Mouse (Mus musculus) cerebral cortex, adult 2 months (tissue): ENCODE data around the gene Fes.

Experiments used
- WGBS: fragments of 180-500 bp; shearing (Covaris S2); methylation state at CpG from one replicate; pipeline ENCODE4 v1.1.7; 2018; 5-methylcytosine and 5-hydroxymethylcytosine counted together

Gene Fes

DNA sequence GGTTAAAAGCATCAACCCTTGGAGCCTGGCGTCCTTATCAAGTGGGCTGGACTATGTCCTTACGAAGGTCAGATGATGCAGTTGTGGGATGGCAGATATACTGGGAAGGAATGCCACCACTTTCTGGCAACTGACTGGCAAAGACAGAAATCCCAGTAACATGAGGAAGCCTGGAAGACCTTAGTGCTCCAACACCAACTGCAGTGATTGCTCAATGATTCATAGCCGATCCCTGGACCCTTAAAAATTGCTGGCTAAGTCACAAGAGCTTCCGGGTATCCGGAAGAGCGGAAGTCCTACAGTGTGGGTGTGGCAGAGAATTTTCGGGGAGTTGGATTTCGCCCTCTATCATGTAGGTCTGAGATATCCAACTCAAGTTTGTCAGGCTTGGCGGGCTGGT is 41.6 kb downstream of the Fes start:
- WGBS, result 95% methylated on average over 9 of the region's 9 CpGs

DNA sequence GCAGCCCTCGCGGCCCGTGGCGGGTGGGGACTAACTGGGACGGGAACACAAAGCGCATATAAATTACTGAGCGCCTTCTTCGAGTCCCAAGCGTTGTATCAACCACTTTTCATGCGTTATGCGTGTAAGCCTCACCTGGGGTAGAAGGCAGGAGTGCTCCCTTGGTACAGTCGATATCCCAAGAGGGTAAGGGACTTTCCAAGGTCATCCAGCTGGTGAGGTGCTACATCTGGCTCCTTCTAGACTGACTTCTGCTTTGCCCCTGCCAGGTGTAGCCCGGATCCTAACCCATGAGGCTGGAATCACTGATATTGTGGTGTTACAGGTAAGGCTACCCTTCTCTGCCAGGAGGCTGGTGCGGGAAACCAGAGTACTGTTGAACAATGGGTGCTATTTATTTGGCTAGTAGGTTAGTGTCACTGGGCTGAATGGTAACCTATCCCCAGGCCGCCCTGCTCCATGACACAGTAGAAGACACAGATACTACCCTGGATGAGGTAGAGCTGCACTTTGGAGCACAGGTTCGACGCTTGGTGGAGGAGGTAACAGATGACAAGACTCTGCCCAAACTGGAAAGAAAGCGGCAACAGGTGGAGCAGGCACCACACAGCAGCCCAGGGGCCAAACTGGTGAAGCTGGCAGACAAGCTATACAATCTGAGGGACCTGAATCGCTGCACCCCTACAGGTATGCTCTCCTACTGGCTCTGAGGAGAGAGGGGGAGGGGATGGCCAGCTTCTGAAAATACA is 44.3 kb downstream of the Fes start:
- WGBS, result 25% methylated on average over 19 of the region's 19 CpGs

DNA sequence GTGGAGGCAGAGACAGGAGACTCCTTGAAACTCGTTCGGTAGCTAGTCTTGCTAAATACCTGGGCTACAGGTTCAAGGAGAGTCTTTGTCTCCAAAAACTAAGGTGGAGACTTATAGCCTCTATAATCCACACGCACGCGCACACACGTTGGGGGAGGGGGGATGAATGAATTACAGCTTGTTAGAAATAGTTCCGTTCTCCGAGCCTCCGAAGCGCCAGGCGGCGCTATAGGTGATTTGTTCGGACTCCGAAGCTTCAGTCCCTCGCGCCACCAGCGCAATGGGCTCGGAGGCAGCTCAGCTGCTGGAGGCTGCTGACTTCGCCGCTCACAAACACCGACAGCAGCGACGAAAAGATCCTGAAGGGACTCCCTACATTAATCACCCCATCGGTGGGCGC is 44.9 kb downstream of the Fes start, which contains the start of gene Hddc3:
Hddc3 (plus strand) TSS at position 247 of the 400 bp plus-strand sequence.
- 1% methylated on average over 25 of the region's 25 CpGs for WGBS

DNA sequence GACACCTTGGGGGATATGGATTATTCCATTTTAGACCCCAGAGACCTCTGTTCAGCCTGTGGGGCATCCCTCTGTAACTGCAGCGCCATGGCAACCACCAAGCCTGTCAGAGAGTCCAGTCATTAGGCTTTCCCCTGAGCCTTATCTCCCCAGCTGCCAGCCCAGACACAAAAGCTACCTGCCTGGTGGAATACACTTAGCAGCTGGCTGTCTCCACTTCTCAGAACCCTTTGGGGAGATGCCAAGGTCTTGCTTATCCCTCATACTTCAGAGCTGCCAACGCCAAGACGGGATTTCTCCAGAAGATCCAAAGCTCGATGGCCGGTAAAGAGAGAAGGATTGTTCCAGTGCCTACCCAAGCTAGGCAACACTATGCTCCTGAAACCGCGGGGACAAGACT is 46.0 kb downstream of the Fes start:
- 77% methylated on average over 7 of the region's 7 CpGs for WGBS

DNA sequence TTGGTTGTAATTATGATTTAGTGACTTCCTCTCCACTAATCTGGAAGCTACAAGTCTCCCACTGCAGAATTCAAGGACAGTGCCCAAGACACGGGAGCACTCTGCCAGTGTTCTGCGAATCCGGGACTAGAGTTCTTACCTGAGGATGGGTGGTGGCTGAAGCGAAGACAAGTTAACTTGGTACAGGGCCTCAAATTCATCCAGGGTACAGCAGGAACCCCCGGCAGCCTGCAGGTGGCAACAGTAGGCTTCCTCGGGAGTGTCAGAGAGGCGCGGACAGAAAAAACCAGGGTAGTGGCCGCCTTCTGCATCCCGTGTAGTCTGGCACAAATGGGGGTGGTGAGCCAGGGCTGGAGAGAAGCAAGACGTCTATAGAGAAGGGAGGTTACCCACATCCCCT is 47.0 kb downstream of the Fes start, which contains the start of gene Unc45a:
Unc45a (minus strand) TSS at position 213 of the 400 bp plus-strand sequence.
- 2% methylated on average over 11 of the region's 11 CpGs for WGBS

DNA sequence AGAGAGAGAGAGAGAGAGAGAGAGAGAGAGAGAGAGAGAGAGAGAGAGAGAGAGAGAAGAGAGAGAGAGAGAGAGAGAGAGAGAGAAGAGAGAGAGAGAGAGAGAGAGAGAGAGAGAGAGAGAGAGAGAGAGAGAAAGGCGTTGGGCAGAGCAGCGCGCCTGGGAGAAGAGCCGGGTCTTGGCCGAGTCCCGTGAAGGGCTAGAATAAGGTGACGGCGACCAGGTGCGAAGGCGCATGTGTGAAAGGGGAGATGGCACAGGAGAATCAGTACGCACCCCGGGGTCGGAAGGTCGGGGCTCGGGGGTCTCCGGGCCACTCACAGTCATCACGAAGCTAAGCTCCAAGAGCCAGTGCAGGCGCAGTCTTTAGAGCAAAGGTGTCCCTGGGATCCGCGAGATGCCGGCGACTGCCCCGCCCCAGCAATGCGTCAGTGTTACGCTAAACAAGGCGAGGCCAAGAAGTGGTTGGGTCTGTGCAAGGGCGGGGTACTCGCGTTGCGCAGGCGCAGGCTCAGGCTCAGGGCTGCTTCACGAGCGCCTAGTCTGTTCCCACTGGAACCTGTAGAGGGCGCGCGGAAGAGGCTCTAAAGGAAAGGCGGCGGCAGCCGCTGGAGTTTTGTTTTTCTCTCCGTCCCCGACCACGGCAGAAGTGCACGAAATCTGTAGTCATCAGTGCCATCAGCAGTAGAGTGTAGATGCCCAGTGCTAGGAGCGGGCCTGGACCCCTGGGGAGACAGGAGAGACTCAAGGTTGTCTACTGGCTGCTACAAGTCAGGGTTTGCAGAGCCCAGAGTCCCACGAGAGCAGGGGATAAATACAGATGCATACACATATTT is 47.7 kb downstream of the Fes start:
- WGBS, result under 1% methylated on average over 45 of the region's 45 CpGs

DNA sequence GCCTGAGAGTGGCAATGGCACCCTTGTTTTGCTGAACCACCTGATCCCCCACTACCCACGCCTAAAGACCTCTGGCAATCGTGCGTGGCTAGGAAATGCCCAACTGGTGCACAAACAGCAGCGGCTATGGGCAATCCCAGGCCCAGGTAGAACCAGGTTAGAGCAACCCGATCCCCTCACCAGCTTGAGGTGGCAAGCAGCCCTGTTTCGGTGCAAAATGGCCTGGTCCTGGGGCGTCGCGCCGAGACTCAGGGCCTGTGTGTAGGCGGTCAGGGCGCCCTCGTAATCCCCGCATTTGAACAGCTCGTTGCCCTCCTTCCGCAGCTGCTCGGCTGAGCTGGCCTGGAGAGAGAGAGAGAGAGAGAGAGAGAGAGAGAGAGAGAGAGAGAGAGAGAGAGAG is 48.4 kb downstream of the Fes start:
- WGBS, result 2% methylated on average over 17 of the region's 17 CpGs

DNA sequence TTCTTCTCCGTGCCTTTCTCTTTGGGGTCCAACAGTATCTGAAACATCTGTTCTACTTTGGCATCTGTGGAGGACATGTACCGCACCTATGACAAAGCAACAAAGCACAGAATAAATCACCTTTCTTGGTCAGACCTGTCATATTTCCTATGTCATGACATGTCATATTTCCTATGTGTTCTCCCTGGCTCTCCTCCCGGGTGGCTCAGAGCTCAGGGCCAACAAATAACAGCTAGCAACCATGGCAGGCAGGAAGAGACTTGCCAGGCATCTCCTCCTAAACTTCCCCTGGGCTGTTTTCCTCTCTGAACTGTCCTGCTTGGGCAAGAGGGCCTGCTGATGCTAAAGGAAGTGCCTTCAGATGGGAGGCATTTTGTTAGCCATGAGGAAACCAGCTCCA is 50.8 kb downstream of the Fes start:
- 76% methylated on average over 3 of the region's 3 CpGs for WGBS

DNA sequence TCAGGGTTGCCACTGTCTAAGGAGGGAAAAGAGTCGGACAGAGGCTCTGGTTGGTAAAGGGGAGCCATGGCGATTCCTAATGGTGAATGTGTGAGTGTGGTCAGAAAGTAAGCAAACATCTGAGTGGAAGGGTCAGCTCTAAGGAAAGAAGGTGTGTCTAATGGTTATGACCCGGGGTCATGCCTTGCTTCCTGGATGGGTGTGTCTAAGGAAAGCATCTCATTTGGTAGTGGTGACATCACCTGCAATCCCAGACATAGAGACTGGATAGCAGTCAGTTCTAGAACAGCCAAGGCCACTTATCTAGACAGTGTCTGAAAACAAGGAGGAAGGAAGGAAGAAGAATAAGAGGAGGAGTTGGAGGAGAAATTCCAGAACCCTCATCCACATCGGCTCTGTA is 52.9 kb downstream of the Fes start:
- WGBS, result 88% methylated on average over 4 of the region's 4 CpGs

DNA sequence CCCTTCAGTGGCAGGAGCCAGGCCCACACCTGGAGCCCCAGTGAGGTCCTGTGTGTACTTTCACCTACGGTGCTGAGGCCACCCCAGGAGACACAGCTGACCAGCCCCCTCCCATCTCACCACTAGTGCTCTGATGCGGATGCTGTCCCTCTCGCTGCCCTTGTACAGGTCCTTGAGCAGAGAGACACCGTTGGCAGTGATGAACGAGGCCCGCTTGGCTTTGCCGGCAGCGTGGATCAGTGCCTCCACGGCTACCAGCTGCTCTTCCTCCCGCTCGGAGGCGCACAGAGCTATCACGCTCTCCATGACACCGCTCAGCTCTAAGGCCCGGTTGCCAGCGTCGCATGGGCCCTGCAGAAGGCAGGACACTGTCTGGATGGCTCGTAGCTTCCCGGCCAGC is 56.3 kb downstream of the Fes start:
- 86% methylated on average over 19 of the region's 19 CpGs for WGBS

DNA sequence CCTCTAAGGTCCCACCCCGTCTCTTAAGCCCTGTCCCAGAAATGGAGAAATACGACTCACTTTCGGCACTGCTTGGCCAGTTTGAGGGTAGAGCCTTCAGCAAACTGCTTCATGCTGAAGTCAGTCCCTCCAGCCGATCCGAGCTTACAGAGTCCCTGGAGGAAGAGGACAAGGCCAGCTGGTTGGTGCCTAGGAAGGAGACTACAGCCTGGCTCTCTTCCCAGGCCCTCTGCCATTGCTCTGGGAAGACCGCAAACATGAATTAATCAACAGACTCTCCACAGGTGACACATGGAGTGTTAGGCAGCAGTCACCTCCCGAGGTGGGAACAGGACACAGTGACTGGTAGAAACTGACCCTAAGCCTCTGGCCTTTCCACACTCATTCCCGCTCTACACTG is 57.5 kb downstream of the Fes start:
- WGBS, result 70% methylated on average over 8 of the region's 8 CpGs
